Mouse (Mus musculus): ENCODE measurements around the gene H2al1j. TPM values are rescaled to one million over a fixed set of nuclear protein-coding genes. Genes with fewer than 3 reads are reported as not detected.
"Not testable (repeated sequence)": the region's sequence is repeated elsewhere in the genome, so short reads cannot be mapped to it uniquely, and the experiment has no call there.

The H2al1j gene
- polyA plus RNA-seq, 2 experiments, result not detected

DNA sequence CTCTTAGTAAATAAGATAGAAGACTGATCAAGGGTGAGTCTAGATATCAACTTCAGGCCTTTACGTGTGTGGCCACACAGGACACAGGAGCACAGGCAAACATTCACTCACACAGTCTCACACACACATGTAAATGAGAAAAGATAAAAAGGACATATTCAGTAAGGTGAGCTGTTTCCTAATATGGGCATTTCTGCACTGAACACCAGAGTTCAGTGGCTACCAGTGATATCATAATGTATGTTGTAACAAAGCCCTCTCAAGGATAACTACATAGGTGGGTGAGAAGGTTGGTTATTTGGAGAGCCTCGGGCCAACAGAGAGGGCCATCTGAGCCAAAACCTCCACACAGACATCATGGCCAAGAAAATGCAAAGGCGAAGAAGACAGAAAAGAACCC is 16.0 kb upstream of the H2al1j start, which contains the start of gene H2al1e:
Gene H2al1e, plus strand, starts transcription at position 301 of the 400 bp plus-strand sequence.
- H3K36me3 ChIP-seq (replicated peaks; ENCODE audit: control insufficient read depth, insufficient read depth, low read depth); H3K4me3 ChIP-seq (ENCODE audit: insufficient read depth in 1 of 2, low read depth in 2 of 2, low read length in 2 of 2); DNase-seq (ENCODE audit: low read depth in 3 of 3, low spot score in 3 of 3); H3K4me1 ChIP-seq (replicated peaks; ENCODE audit: control insufficient read depth in 2 of 2, insufficient read depth in 2 of 2, low read length in 1 of 2); H3K9ac ChIP-seq (replicated peaks); H3K27me3 ChIP-seq (ENCODE audit: control insufficient read depth, insufficient read depth, low read length); H3K27ac ChIP-seq; H3K9me3 ChIP-seq (ENCODE audit: control insufficient read depth, low read length); ATAC-seq (ENCODE audit: insufficient read depth); H3K4me2 ChIP-seq (ENCODE audit: low read depth): not testable (repeated sequence)
- no CpG with 5 or more reads among the region's 3 CpGs for WGBS (ENCODE audit: insufficient replicate concordance)

DNA sequence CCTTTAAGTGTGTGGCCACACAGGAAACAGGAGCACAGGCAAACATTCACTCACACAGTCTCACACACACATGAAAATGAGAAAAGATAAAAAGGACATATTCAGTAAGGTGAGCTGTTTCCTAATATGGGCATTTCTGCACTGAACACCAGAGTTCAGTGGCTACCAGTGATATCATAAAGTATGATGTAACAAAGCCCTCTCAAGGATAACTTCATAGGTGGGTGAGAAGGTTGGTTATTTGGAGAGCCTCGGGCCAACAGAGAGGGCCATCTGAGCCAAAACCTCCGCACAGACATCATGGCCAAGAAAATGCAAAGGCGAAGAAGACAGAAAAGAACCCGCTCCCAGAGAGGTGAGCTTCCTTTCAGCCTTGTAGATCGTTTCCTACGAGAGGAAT is 12.8 kb upstream of the H2al1j start, which contains the start of gene H2al1f:
Gene H2al1f, plus strand, starts transcription at position 301 of the 400 bp plus-strand sequence.
- not testable (repeated sequence) for H3K4me2 ChIP-seq (ENCODE audit: low read depth); H3K9ac ChIP-seq (replicated peaks); H3K9me3 ChIP-seq (ENCODE audit: control insufficient read depth, low read length); ATAC-seq (ENCODE audit: insufficient read depth); H3K36me3 ChIP-seq (replicated peaks; ENCODE audit: control insufficient read depth, insufficient read depth, low read depth); H3K27me3 ChIP-seq (ENCODE audit: control insufficient read depth, insufficient read depth, low read length); H3K27ac ChIP-seq; H3K4me3 ChIP-seq (ENCODE audit: insufficient read depth in 1 of 2, low read depth in 2 of 2, low read length in 2 of 2); H3K4me1 ChIP-seq (replicated peaks; ENCODE audit: control insufficient read depth in 2 of 2, insufficient read depth in 2 of 2, low read length in 1 of 2); DNase-seq (ENCODE audit: low read depth in 3 of 3, low spot score in 3 of 3)
- no CpG with 5 or more reads among the region's 6 CpGs for WGBS (ENCODE audit: insufficient replicate concordance)

DNA sequence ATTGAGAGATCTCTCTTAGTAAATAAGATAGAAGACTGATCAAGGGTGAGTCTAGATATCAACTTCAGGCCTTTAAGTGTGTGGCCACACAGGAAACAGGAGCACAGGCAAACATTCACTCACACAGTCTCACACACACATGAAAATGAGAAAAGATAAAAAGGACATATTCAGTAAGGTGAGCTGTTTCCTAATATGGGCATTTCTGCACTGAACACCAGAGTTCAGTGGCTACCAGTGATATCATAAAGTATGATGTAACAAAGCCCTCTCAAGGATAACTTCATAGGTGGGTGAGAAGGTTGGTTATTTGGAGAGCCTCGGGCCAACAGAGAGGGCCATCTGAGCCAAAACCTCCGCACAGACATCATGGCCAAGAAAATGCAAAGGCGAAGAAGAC is 9.7 kb upstream of the H2al1j start, which contains the start of gene H2al1g:
Gene H2al1g, plus strand, starts transcription at position 301 of the 400 bp plus-strand sequence.
- not testable (repeated sequence) for ATAC-seq (ENCODE audit: insufficient read depth); H3K9me3 ChIP-seq (ENCODE audit: control insufficient read depth, low read length); H3K36me3 ChIP-seq (replicated peaks; ENCODE audit: control insufficient read depth, insufficient read depth, low read depth); H3K9ac ChIP-seq (replicated peaks); H3K4me2 ChIP-seq (ENCODE audit: low read depth); DNase-seq (ENCODE audit: low read depth in 3 of 3, low spot score in 3 of 3); H3K27ac ChIP-seq; H3K4me1 ChIP-seq (replicated peaks; ENCODE audit: control insufficient read depth in 2 of 2, insufficient read depth in 2 of 2, low read length in 1 of 2); H3K27me3 ChIP-seq (ENCODE audit: control insufficient read depth, insufficient read depth, low read length); H3K4me3 ChIP-seq (ENCODE audit: insufficient read depth in 1 of 2, low read depth in 2 of 2, low read length in 2 of 2)
- WGBS (ENCODE audit: insufficient replicate concordance), result no CpG with 5 or more reads among the region's 3 CpGs

DNA sequence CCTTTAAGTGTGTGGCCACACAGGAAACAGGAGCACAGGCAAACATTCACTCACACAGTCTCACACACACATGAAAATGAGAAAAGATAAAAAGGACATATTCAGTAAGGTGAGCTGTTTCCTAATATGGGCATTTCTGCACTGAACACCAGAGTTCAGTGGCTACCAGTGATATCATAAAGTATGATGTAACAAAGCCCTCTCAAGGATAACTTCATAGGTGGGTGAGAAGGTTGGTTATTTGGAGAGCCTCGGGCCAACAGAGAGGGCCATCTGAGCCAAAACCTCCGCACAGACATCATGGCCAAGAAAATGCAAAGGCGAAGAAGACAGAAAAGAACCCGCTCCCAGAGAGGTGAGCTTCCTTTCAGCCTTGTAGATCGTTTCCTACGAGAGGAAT is 6.4 kb upstream of the H2al1j start, which contains the start of gene H2al1h:
Gene H2al1h, plus strand, starts transcription at position 301 of the 400 bp plus-strand sequence.
- not testable (repeated sequence) for H3K9ac ChIP-seq (replicated peaks); H3K4me3 ChIP-seq (ENCODE audit: insufficient read depth in 1 of 2, low read depth in 2 of 2, low read length in 2 of 2); H3K4me2 ChIP-seq (ENCODE audit: low read depth); H3K27me3 ChIP-seq (ENCODE audit: control insufficient read depth, insufficient read depth, low read length); DNase-seq (ENCODE audit: low read depth in 3 of 3, low spot score in 3 of 3); H3K27ac ChIP-seq; H3K36me3 ChIP-seq (replicated peaks; ENCODE audit: control insufficient read depth, insufficient read depth, low read depth); H3K9me3 ChIP-seq (ENCODE audit: control insufficient read depth, low read length); H3K4me1 ChIP-seq (replicated peaks; ENCODE audit: control insufficient read depth in 2 of 2, insufficient read depth in 2 of 2, low read length in 1 of 2); ATAC-seq (ENCODE audit: insufficient read depth)
- no CpG with 5 or more reads among the region's 6 CpGs for WGBS (ENCODE audit: insufficient replicate concordance)

DNA sequence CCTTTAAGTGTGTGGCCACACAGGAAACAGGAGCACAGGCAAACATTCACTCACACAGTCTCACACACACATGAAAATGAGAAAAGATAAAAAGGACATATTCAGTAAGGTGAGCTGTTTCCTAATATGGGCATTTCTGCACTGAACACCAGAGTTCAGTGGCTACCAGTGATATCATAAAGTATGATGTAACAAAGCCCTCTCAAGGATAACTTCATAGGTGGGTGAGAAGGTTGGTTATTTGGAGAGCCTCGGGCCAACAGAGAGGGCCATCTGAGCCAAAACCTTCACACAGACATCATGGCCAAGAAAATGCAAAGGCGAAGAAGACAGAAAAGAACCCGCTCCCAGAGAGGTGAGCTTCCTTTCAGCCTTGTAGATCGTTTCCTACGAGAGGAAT is 3.3 kb upstream of the H2al1j start, which contains the start of gene H2al1i:
Gene H2al1i, plus strand, starts transcription at position 301 of the 400 bp plus-strand sequence.
- H3K9ac ChIP-seq (replicated peaks); ATAC-seq (ENCODE audit: insufficient read depth); H3K27ac ChIP-seq; H3K4me2 ChIP-seq (ENCODE audit: low read depth); H3K9me3 ChIP-seq (ENCODE audit: control insufficient read depth, low read length); H3K4me1 ChIP-seq (replicated peaks; ENCODE audit: control insufficient read depth in 2 of 2, insufficient read depth in 2 of 2, low read length in 1 of 2); H3K27me3 ChIP-seq (ENCODE audit: control insufficient read depth, insufficient read depth, low read length); H3K36me3 ChIP-seq (replicated peaks; ENCODE audit: control insufficient read depth, insufficient read depth, low read depth); H3K4me3 ChIP-seq (ENCODE audit: insufficient read depth in 1 of 2, low read depth in 2 of 2, low read length in 2 of 2); DNase-seq (ENCODE audit: low read depth in 3 of 3, low spot score in 3 of 3): not testable (repeated sequence)
- no CpG with 5 or more reads among the region's 5 CpGs for WGBS (ENCODE audit: insufficient replicate concordance)

DNA sequence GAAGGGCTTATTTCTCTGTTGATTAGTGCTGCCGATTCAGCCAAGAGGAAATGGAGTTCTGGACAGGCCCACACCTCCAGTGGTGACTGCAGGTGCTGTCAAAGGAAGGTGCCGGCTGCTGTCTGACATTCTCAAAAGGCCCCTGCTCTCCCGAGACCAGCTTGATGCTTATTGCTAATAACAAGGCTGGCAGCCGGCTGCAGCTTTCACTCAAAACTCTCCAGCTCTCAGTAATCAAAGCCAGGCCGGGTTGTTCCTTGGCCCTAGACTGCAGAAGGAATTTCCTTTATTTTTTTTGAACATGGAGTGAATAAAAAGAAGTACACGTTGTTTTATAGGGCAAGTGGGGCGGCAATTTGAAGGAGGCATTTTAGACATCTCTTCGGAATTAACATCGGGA is 18.1 kb downstream of the H2al1j start:
- WGBS (ENCODE audit: insufficient replicate concordance), result 66% methylated on average over 9 of the region's 9 CpGs
- H3K4me3 ChIP-seq (ENCODE audit: insufficient read depth in 1 of 2, low read depth in 2 of 2, low read length in 2 of 2), result no peak overlapping the region
- H3K4me2 ChIP-seq (ENCODE audit: low read depth), result no peak overlapping the region
- TF ChIP-seq CTCF (IDR thresholded peaks at IDR 0.05; ENCODE audit: low read depth), result no peak
- no peaks in the 10 kb centered on the region for H3K36me3 ChIP-seq (replicated peaks; ENCODE audit: control insufficient read depth, insufficient read depth, low read depth)
- no peak overlapping the region for H3K27ac ChIP-seq
- no peaks in the 10 kb centered on the region for H3K9me3 ChIP-seq (ENCODE audit: control insufficient read depth, low read length)
- ATAC-seq (ENCODE audit: insufficient read depth) (no peak), DNase-seq (ENCODE audit: low read depth in 3 of 3, low spot score in 3 of 3) (no peak)
- no peaks in the 10 kb centered on the region for H3K4me1 ChIP-seq (replicated peaks; ENCODE audit: control insufficient read depth in 2 of 2, insufficient read depth in 2 of 2, low read length in 1 of 2)
- no peak overlapping the region for H3K9ac ChIP-seq (replicated peaks)
- H3K27me3 ChIP-seq (ENCODE audit: control insufficient read depth, insufficient read depth, low read length), result no peaks in the 10 kb centered on the region

All from liver, embryonic 14.5 days (tissue).